Mouse (Mus musculus) embryonic facial prominence, embryonic 14.5 days (tissue): ENCODE measurements at regions not wholly inside any gene's neighbourhood (a gene's known extent, or its start where the extent isn't known, plus 50 kb on each side); places are given as distances from the start of the nearest gene placed in this dataset.

ENCODE experiments used
- ATAC-seq: fragments of 200-750 bp; cut with Nextera tagmentation; 2 replicates; pipeline ENCODE4 v1.8.0; 2017; ENCODE audit warnings: low read depth, moderate number of reproducible peaks, moderate TSS enrichment
- DNase-seq: peaks from one replicate; pipeline ENCODE4 v3.0.0-alpha.2; 2015; ENCODE audit warnings: low spot score
- H3K27ac ChIP-seq: fragments of 300-500 bp; sonication (generic); replicated peaks from 2 replicates; pipeline ENCODE4 v1.5.1; 2014; ENCODE audit warnings: low read depth, mild to moderate bottlenecking, low read length, moderate library complexity
- H3K27me3 ChIP-seq: fragments of 300-500 bp; sonication (generic); replicated peaks from 2 replicates; pipeline ENCODE4 v1.6.1; 2014; ENCODE audit warnings: low read length; ENCODE audit not compliant: control insufficient read depth, insufficient read depth
- H3K36me3 ChIP-seq: fragments of 300-500 bp; sonication (generic); 2 replicates; pipeline ENCODE4 v1.6.1; 2014; ENCODE audit warnings: low read length, mixed read lengths; ENCODE audit not compliant: control insufficient read depth, insufficient read depth
- H3K4me1 ChIP-seq: fragments of 300-500 bp; sonication (generic); 2 replicates; pipeline ENCODE4 v1.6.1; 2014; ENCODE audit warnings: antibody characterized with exemption, low read length; ENCODE audit not compliant: control insufficient read depth, insufficient read depth
- H3K4me2 ChIP-seq: fragments of 300-500 bp; sonication (generic); 2 replicates; pipeline ENCODE4 v1.6.1; 2014; ENCODE audit warnings: low read depth, mild to moderate bottlenecking, low read length, moderate library complexity, mixed read lengths
- H3K4me3 ChIP-seq: fragments of 300-500 bp; sonication (generic); 2 replicates; pipeline ENCODE4 v1.5.1; 2014; ENCODE audit warnings: low read depth, mild to moderate bottlenecking, low read length
- H3K9ac ChIP-seq: fragments of 300-500 bp; sonication (generic); 2 replicates; pipeline ENCODE4 v1.6.1; 2014; ENCODE audit warnings: low read depth, mild to moderate bottlenecking, low read length, moderate library complexity, mixed read lengths
- H3K9me3 ChIP-seq: fragments of 300-500 bp; sonication (generic); 2 replicates; pipeline ENCODE4 v1.6.1; 2016; ENCODE audit warnings: low read length; ENCODE audit not compliant: control insufficient read depth
- WGBS: fragments of 180-500 bp; shearing (Covaris S2); extraction: QIAGEN DNeasy Blood & Tissue Kit; methylation state at CpG from one replicate; pipeline ENCODE4 v1.1.7; 2014; 5-methylcytosine and 5-hydroxymethylcytosine counted together

DNA sequence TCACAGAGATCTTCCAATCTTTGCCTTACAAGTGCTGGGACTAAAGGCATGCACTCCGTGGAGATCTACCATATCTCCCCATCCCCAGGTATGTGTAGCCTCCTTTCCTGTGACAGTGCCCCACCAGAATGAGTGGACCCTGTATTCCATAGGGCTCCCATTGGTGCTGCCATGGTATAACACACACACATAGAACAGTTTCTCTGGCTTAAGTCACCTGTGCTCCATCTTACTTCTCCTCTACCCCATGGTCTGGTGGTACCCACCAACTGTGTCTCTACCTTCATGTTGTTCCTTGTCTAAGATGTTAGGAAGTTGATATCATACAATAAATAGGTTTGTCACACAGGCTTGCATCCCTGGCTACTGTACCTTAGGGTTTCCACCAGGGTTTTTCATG lies 133.1 kb downstream of the Dhx15 start:
- H3K4me1 ChIP-seq, result no peaks in the 10 kb centered on the region
- H3K27ac ChIP-seq, result no peak overlapping the region
- H3K4me3 ChIP-seq, result no peak overlapping the region
- no peak overlapping the region for H3K4me2 ChIP-seq
- H3K9ac ChIP-seq, result no peak overlapping the region
- DNase-seq (no peak), ATAC-seq (no peak)
- no peaks in the 10 kb centered on the region for H3K27me3 ChIP-seq
- WGBS, result 92% methylated on average over 1 of the region's 1 CpGs
- no peaks in the 10 kb centered on the region for H3K36me3 ChIP-seq
- no peaks in the 10 kb centered on the region for H3K9me3 ChIP-seq

DNA sequence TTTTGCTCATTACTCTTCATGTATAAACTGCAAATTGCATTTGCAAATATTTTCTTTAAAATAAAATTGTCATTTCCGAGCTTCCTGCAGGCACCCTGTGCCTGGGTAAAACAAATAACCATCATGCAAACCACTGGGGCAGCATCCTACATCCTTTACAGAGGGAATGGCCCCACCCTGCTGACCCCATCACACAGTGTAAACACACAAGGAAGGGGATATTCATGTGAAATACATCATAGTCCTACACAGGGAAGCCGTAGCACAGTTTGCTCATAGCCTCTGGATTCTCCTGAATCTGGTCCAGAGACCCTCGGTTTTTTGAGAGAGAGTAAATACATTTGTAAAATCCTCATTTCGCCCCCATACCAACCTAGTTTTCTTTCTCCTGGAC lies 138.2 kb downstream of the Dhx15 start:
- Histone ChIP-seq H3K27ac (no peak overlapping the region), H3K4me2 (no peak overlapping the region), H3K4me3 (no peak overlapping the region), H3K27me3 (no peaks in the 10 kb centered on the region), H3K9me3 (no peaks in the 10 kb centered on the region), H3K9ac (no peak overlapping the region), H3K36me3 (no peaks in the 10 kb centered on the region), H3K4me1 (no peaks in the 10 kb centered on the region)
- DNase-seq (no peak), ATAC-seq (no peak)
- WGBS, result 70% methylated on average over 4 of the region's 4 CpGs

DNA sequence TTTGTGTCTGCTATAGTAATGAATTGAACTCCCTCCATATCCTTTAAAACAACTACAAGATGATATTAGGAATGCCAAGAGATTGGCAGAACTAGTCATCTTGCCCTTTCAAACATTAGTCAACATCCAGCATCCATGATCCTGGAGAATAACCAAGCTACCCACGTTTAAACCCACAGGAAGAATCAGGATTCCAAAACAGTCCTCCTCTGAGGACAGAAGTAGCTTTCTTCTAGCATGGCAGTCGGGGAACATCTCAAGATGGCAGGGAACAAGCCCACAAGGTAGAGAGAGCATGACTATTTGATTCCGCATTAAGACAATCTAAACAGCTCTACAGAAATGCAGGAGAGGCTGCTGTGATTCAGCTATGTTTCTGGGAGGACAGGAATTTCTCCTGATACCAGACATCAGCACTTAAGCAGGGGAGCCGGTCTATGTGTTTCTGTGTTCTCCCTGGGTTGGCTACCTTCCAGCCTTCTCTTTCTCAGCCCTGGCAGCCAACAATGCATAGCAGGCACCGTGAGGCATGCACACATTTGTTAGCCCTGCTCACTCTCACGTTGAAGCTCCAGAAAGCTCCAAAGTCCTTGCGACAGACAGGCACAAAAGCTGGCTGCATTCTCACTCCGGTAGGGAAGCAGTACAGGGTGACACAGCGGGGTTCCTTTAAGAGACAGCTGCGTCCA lies 138.8 kb downstream of the Dhx15 start:
- H3K36me3 ChIP-seq, result no peaks in the 10 kb centered on the region
- H3K27me3 ChIP-seq, result no peaks in the 10 kb centered on the region
- no peaks in the 10 kb centered on the region for H3K4me1 ChIP-seq
- no peak overlapping the region for H3K9ac ChIP-seq
- WGBS, result 47% methylated on average over 10 of the region's 10 CpGs
- H3K4me2 ChIP-seq, result no peak overlapping the region
- no peaks in the 10 kb centered on the region for H3K9me3 ChIP-seq
- H3K4me3 ChIP-seq, result no peak overlapping the region
- DNase-seq (peak; percentile 76), ATAC-seq (peak; percentile 70)
- no peak overlapping the region; the same call in 1 of the 2 replicates for H3K27ac ChIP-seq

DNA sequence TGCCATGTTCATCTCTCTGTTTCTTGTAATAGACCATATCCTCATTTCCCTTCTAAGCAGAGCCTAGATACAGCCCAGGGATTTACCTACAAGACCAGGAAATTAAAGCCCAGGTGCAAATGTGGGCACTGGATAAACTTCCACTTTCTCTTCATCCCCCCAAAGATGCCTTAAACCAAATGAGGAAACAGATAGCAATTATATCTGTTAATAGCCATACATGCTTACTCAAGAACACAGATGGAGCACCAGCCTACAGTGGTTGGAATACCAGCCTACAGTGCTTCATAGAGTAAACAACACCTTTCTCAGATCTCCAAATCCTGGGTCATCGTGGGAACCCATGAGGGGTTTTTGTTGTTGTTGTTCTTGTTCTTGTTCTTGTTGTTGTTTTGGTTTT lies 141.5 kb downstream of the Dhx15 start:
- Histone ChIP-seq H3K9ac (no peak overlapping the region), H3K36me3 (no peaks in the 10 kb centered on the region), H3K4me2 (no peak overlapping the region), H3K27ac (no peak overlapping the region), H3K4me1 (no peaks in the 10 kb centered on the region), H3K4me3 (no peak overlapping the region), H3K9me3 (no peaks in the 10 kb centered on the region), H3K27me3 (no peaks in the 10 kb centered on the region)
- ATAC-seq (no peak), DNase-seq (no peak)
- WGBS, result 84% methylated on average over 1 of the region's 1 CpGs

DNA sequence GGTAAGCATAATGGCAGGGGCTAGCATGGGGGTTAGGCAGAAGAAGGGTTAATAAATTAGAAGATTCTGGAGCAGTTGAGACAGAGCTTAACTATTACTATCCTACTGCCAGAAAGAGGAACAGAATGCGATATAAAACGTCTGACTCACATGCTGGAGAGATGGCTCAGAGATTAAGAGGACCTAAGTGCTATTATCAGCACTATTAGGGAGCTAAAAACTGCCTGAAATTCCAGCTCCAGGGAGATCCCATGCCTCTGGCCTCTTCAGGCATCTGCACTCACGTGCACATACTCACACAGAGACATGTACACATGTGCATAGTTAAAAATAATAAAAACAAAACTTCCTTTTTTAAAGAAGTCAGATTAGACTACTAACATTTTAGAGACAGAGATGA lies 143.6 kb downstream of the Dhx15 start:
- 69% methylated on average over 3 of the region's 3 CpGs for WGBS
- DNase-seq (no peak), ATAC-seq (no peak)
- H3K27me3 ChIP-seq, result no peaks in the 10 kb centered on the region
- H3K27ac ChIP-seq, result no peak overlapping the region
- H3K9ac ChIP-seq, result no peak overlapping the region
- H3K36me3 ChIP-seq, result no peaks in the 10 kb centered on the region
- no peaks in the 10 kb centered on the region for H3K4me1 ChIP-seq
- H3K4me3 ChIP-seq, result no peak overlapping the region
- H3K9me3 ChIP-seq, result no peaks in the 10 kb centered on the region
- H3K4me2 ChIP-seq, result no peak overlapping the region

DNA sequence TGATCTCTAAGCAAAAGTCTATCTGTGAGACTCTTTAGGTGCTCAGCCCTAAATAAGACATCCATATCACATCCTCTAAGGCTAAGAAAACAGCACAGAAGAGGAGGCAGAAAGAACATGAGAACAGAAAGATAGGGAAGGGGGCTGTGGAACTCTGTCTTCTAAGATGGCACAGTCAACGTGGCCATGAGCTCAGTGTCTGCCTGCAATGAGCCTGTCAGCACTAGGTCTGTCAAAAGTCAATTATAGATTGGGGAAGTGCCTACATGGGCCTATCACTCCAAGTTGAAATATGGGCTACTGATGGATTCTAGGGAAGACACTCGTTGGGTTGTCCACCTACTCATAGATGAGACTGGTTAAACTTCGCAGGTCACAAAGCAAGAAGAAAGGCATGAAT lies 146.2 kb downstream of the Dhx15 start:
- Histone ChIP-seq H3K9ac (no peak overlapping the region), H3K4me3 (no peak overlapping the region), H3K4me1 (no peaks in the 10 kb centered on the region), H3K27ac (no peak overlapping the region), H3K9me3 (no peaks in the 10 kb centered on the region), H3K36me3 (no peaks in the 10 kb centered on the region), H3K4me2 (no peak overlapping the region), H3K27me3 (no peaks in the 10 kb centered on the region)
- DNase-seq (no peak), ATAC-seq (no peak)
- WGBS, result 85% methylated on average over 3 of the region's 3 CpGs

DNA sequence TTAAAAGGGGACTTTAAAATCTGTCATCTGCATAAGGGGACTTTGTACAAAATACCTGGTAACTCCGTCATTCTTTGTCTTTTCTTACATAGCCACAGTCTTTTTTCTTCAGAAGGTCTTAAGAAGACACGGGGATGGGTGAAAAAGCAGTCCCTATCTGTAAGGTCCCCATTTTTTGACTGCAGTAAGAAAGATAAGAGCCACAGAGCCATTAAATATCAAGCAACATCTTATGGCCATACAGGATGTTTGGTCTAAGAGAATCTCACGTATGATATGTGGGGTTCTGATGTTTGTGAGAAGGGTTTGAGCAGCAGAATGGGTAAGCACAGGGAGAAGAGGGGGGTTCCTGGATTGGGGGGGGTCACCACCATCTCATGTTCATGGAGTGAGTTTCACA lies 148.9 kb downstream of the Dhx15 start:
- no peaks in the 10 kb centered on the region for H3K4me1 ChIP-seq
- no peaks in the 10 kb centered on the region for H3K36me3 ChIP-seq
- H3K9ac ChIP-seq, result no peak overlapping the region
- H3K27me3 ChIP-seq, result no peaks in the 10 kb centered on the region
- no peak overlapping the region for H3K4me2 ChIP-seq
- ATAC-seq (no peak), DNase-seq (no peak)
- no peaks in the 10 kb centered on the region for H3K9me3 ChIP-seq
- WGBS, result 86% methylated on average over 3 of the region's 3 CpGs
- H3K27ac ChIP-seq, result no peak overlapping the region
- H3K4me3 ChIP-seq, result no peak overlapping the region

DNA sequence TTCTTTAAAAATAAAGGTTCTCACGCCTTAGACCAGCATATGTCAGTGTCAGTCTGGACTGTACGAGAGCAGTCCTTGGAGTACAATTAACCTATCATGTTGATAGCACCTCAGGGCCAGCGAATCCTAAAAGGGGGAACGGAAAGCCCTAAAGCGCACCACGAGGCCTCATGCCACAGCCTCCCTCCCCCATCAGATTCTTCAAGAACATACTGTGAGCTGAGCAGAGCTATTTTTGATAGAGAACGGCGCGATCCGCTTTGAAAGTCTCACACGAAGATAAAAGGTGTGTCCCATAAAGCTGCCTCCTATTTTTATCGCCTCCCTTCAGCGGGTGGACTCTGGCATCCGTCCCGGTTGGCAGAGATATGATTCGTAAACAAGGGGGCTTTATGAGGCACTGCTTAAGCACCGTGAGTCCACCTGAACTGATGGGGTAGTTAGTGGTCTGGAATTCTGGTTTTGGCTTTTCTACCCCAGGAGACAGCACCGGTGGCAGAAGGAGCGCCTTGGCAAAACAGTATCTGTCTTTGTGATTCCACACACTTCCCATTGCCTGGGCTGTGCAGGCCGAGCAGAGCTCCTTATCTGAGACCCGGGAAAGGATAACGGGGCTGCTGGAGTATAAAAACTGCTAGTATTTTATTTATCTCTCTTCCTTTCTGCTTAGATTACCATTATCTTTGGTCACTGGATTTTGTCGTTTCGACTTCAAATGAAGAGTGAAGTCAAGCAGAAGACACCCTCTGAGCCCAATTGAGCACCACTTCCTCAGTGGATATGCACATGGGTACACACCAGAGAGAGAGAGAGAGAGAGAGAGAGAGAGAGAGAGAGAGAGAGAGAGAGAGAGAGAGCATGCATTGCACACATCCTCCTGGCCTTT lies 149.6 kb downstream of the Dhx15 start:
- Histone ChIP-seq H3K9ac (no peak overlapping the region), H3K4me1 (no peaks in the 10 kb centered on the region), H3K4me3 (no peak overlapping the region), H3K9me3 (no peaks in the 10 kb centered on the region), H3K27ac (no peak overlapping the region), H3K27me3 (no peaks in the 10 kb centered on the region), H3K4me2 (no peak overlapping the region), H3K36me3 (no peaks in the 10 kb centered on the region)
- DNase-seq (no peak), ATAC-seq (no peak)
- 81% methylated on average over 24 of the region's 24 CpGs for WGBS

DNA sequence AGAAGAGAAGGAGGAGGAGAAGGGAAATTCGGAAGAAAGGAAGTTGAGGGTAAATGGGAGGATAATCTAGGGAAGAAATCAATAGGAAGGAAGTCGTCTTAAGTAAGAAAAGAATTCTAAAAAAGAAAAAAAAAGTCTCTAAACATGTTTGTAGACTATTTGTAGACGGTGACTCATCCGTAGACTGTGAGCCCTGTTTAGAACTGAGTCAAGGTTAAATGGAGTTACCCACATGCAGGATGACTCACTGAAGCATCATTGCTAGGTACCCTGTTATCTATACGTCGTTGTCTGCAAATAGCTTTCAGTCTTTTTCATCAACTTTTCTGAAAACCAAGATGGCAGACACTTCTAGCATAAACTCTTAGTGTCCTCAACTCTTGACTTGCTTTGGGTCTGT lies 155.0 kb downstream of the Dhx15 start:
- no peaks in the 10 kb centered on the region for H3K27me3 ChIP-seq
- no peak overlapping the region for H3K27ac ChIP-seq
- DNase-seq (no peak), ATAC-seq (no peak)
- H3K9ac ChIP-seq, result no peak overlapping the region
- 80% methylated on average over 6 of the region's 6 CpGs for WGBS
- no peak overlapping the region for H3K4me3 ChIP-seq
- no peaks in the 10 kb centered on the region for H3K9me3 ChIP-seq
- H3K4me1 ChIP-seq, result no peaks in the 10 kb centered on the region
- no peaks in the 10 kb centered on the region for H3K36me3 ChIP-seq
- no peak overlapping the region for H3K4me2 ChIP-seq
